Mouse (Mus musculus) right cerebral cortex, adult 2 months (tissue): Measurements from ENCODE around the gene Pld3.

Experiments used
- DNase-seq, 2 experiments: peaks; one replicate each; pipeline ENCODE4 v3.0.0; 2021 to 2022; ENCODE audit warnings: low spot score in 2 of 2

The Pld3 gene

DNA sequence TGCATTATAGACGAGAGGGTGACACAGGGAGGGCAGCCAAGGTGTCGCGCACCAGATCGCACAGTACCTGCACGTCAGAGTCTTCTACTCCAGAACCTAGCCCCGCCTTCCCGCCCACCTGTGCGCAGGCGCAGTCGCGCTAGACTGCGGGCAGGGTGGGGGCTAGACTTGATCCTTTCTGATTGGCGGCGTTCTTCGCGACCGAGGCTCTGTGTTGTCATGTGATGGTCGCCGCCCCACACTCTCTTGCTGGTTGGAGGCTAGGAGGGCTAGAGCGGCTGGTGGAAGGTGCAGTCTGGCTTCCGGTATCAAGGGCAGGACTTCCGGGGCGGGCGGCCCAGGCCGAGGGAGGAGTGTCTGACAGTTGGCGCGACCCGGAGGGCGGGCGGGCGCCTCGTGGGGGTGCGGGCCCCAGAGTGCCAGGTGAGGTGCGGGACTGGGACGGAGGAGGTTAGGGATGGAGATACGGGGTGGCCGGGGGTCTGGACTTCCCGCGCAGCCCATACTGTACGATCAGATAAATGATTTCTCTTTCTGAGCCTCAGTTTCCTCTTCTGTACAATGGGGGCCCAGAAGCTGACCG lies at the start of gene Pld3, which contains the start of gene 2310022A10Rik:
Pld3 (minus strand) TSS at position 288 of the 583 bp plus-strand sequence.
2310022A10Rik (plus strand) TSS at position 303 of the 583 bp plus-strand sequence.
- peak; percentile 96 to 98 for DNase-seq

DNA sequence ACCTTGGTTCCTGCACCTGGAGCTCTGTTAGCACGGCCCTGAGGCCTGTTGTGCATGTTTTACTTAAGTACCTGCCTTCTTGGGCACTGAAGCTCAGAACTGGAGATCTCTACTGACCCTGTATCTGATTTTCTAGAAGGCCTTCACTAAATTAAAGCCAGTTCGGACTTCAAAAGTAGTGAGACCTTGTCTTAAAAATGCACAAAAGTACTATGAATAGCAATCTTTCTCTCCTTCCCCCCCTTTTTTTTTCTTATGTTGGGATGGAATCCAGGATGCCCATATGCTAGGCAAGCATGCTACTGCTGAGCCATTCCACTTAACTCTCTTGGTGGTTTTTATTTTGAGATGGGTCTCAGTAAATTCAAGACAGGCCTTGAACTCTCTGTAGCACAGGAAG lies 49.1 kb upstream of the Pld3 start:
- no peak for DNase-seq

DNA sequence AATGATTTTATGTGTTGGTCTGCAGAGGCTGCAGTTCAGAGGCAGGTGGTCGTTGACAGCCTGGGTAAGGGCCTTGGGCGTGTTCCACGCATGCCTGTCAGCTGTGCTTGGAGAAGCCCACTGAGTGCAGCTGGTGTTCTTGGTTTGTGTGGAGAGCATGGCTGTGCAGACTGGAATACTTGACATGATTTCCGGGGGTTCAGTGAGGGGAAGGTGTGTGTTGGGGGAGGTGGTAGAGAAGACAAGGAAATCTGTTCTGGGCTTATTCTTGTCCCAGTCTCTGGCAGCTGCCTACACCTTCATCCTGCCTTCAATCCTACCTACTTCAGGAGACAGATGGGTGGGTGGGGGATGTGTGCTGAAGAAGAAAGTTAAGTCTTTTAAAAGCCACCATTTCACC lies 48.6 kb upstream of the Pld3 start:
- DNase-seq = peak; percentile 82 to 83

- DNase-seq = no peak
Measured at GRCm38 (mm10) chr7:27598053-27598452, 45.0 kb upstream of the Pld3 start.

- no peak for DNase-seq
Measured at GRCm38 (mm10) chr7:27596586-27597503, 43.8 kb upstream of the Pld3 start.

DNA sequence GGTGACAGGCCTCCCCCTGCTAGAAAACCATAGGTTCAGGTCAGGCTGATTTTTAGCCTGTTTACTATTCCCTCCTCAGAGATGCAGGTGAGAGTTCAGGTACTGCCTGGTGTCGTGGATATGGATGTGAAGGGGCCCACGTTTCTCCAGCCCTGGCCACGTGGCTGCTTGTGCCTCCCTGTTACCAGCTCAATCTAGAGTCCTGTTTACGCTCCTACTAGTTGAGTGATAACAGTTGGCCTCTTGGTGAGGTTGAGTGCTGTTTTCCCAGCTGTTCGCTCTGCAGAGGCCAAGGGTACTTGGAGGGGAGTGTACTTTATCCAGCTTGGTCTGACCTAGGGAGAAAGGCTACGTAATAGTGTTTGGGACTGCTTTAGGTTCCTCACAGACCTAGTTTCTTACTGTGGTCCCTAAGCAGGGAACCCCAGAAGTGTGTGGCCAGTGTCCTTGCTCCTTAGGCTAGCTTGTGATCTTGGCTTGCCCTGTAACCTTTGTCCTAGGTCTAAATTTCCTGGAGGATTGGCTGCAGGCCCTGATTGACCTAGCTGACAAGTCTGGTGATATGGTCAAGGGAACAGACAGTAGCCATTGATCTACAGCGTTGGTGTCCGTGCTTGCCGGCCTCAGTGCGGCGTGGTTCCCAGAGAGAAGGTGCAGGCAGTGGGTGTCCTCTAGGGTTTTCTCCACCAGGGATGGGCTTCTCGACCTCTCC lies 40.1 kb upstream of the Pld3 start:
- DNase-seq = no peak

DNA sequence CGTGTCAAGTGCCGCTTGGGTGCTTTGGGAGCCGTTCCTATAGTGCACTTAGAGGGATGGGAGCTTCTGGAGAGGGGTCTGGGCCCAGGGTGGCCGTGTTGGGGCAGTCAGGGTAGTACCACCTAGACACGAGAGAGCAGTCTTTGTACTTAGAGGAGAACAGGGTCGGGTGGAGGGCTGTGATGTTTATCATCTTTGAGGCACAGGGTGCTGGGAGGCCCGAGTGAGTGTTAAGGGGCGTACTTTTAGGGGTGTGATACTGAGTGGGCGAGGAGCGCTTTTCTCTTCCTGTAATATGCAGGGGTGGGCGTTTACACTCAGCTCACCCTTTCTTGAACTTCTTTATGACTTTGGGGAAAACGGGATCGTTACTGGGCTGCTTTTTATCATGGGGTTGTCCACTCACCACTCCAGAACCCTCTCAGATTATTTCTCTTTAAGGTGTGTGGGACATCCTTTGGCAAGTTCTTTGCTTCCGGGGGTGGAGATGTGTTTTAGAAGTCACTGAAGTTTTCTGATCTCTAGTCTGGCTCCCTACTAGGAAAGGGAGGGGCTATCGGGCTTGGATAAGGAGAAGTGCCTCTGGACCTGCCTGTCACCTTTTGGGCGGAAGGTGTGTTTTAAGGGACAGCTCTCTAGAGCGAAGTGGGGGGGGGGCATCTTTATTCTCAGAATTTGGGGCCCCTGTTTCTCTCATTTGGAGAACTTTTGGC lies 39.4 kb upstream of the Pld3 start:
- DNase-seq = peak; percentile 51 to 64

GRCm38 (mm10) chr7:27591266-27592216 lies 38.5 kb upstream of the Pld3 start, which contains the start of gene Akt2:
Gene Akt2, plus strand, starts transcription at chr7:27591552.
- DNase-seq = peak; percentile 90 to 94

DNA sequence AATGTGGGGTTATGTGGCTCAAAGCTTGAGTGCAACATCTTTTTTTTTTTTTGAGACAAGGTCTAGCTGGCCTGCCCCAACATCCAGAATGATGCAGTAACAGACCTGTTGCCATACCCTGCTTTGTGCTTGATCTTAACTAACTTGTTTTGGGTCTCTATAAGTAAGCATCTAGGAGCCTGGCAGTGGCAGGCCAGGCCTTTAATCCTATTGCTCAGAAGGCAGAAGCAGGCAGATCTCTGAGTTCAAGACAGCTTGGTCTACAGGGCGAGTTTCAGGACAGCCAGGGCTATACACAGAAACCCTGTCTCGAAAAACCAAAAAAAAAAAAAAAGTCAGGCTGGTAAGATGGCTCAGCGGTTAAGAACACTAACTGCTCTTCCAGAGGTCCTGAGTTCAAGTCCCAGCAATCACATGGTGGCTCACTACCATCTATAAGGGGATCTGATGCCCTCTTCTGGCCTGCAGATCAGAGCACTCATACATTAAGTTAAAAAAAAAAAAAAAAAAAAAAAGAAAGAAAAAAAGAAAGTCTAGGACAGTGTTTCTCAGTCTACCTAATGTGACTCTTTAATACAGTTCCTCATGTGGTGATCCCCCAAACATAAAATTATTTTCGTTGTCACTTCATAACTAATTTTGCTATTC lies 37.7 kb upstream of the Pld3 start:
- no peak for DNase-seq

GRCm38 (mm10) chr7:27590088-27590487 lies 37.1 kb upstream of the Pld3 start:
- DNase-seq = no peak

DNA sequence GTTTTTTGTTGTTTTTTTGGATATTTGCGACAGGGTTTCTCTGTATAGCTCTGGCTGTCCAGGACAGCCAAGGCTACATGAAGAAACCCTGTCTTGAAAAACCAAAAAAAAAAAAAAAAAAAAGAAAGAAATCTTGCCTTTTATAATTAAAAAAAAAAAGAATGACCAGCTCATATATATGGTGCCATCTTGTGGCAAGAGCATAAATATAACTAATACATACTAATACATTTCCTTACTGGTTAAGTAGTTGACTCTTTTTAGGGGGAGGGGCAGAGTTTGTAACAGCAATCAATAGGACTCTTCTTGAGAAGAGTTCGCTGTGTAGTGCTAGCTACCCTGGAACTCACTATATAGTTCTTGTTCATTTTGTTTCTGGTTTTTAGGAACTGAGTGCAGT lies 34.7 kb upstream of the Pld3 start:
- no peak for DNase-seq

GRCm38 (mm10) chr7:27586861-27587260 lies 33.8 kb upstream of the Pld3 start:
- DNase-seq = no peak

GRCm38 (mm10) chr7:27580380-27581174 lies 27.6 kb upstream of the Pld3 start:
- no peak for DNase-seq

DNA sequence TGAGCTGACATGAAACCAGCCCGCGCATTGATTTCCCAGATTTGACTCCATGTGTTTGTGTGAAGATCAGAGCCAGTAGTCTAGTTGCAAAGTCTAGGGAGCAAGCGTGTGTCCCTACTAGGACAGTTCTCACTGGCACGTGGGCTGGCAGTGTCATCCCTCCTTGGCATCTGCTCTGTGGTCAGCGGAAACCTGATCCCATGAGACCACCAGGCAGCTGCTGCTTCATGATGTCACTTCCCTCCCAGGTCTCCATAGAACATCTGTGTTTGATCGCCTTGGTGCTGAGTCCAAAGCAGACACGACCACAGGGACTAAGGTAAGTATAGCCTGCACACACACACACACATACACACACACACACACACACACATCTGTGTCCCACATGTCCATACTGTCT lies 25.4 kb upstream of the Pld3 start:
- DNase-seq = no peak

DNA sequence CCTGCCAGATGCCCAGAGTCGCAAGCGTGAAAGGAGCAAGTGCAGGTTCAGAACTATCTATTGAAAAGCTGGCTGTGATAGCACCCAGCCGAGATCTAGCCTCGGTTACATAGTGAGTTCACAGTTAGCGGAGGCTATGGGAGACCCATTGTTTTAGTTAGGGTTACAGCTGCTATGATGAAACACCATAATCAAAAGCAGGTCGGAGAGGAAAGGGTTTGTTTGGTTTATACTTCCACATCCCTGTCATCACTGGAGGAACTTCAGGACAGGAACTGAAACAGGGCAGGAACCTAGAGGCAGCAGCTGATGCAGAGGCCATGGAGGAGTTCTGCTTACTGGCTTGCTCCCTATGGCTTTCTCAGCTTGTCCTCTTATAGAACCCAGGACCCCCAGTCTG lies 24.6 kb upstream of the Pld3 start:
- DNase-seq = no peak

DNA sequence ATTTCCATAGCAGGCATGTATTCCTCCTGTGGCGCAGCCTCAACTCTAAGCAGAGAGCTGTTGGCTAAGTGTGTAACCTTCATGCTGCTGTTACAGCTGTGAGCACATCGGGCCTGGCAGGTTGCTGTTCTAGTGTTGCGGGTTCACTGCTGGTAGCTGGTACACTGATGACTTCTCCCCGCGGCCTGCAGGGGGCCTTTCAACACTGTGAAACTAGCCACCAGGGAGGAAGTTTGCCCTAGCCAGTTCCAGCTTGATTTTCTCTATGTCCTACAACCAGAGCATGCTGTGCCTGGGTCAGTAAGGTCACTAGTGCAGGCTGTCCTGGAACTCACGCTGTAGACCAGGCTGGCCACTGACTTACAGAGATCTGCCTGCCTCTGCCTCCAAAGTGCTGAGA lies 23.9 kb upstream of the Pld3 start:
- DNase-seq = no peak

DNA sequence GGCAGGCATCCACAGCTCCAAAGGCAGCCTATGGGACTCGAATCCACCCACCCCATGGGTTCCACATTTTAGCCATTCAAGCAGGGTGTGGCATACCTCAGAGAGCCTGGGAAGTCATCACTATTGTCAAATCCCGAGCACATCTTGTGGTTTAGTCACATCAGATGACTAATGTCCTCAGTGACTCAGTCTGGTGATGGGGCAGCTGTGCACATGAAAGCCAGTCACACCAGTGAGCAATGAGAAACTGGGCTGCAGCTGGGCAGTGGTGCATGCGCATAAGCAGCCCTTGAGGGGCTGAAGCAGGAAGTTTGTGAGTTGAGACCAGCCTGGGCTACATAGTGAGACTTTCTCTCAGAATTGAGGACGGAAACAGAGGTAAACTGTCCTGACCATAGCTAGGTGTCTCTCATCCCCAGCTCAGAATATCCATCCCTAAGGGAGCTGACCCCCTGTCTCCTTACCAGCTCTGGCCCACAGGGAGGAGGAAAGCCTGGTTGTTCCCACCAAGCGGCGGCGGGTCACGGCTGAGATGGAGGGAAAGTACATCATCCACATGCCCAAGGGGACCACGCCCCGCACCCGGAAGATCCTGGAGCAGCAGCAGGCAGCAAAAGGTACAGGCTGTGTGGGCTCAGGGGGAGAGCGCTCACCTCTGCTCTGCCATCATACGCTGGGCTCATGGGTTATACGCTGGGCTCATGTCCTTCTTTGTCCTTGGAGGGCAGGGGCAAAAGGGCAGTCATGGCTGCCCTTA lies 21.3 kb upstream of the Pld3 start:
- DNase-seq = peak; percentile 20 to 22

GRCm38 (mm10) chr7:27572133-27572532 lies 19.1 kb upstream of the Pld3 start:
- DNase-seq = no peak
